Mouse (Mus musculus): ENCODE results near the gene Gm11032. TPM values are rescaled to one million over a fixed set of nuclear protein-coding genes. Genes with fewer than 3 reads are reported as not detected.
"Not testable (repeated sequence)": the region's sequence is repeated elsewhere in the genome, so short reads cannot be mapped to it uniquely, and the experiment has no call there.

The Gm11032 gene
- not detected in 2 replicates for polyA plus RNA-seq (2012; ENCODE audit: insufficient read depth, insufficient read length, missing spikeins)

DNA sequence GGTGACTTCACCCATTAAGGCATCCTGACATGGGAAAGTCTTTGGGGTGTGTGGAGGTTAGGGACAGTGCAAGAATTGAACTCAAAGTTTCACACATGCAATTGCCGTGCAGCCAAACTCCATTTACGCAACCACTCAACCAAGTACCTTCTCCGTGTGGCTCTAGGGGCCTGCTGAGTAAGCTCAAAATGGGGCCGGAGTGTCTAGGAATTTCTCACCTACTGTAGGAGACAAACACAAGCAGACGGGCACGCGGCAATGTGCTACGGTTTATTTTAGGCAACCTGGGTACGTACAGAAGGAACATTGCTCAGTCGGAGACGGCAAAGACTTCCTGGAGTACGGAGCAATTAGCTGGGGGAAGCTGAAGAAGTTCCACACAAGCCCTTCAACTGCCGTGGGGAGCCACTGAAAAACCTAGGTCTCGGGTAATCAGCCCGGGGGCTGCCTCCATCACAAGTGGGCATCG, at the start of gene Gm11032:
Gene Gm11032 (plus strand): TSS at position 51 of the 469 bp plus-strand sequence.
- H3K27ac ChIP-seq (replicated peaks; ENCODE audit: low read depth, low read length): no peak within 1 kb of the TSS
- H3K4me3 ChIP-seq (ENCODE audit: insufficient read depth, low read depth, low read length): no peak within 1 kb of the TSS
- no peaks in the 10 kb centered on the region for H3K4me1 ChIP-seq (ENCODE audit: control insufficient read depth, insufficient read depth, insufficient read length, low read length)

DNA sequence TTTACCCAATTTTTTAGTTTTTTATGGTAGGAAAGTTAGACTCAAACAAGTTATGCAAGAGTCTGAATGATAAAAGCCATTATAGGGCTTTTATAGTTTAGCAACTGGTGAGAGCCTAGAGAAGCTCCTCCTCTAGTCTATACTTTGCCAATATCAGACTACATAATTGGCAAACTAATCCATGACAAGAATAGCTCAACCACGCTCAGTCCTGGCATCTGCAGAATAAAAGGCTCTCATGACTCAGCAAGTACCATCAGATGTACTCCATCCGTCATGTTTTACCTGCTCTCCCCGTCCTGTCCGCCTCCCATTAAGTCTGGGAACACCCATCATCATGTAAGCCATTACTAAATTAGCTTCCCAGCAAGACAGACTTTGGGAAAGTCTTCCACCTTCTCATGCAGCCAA, 48.4 kb upstream of the Gm11032 start:
- no peak overlapping the region for H3K4me3 ChIP-seq (ENCODE audit: insufficient read depth, low read depth, low read length)
- H3K27ac ChIP-seq (replicated peaks; ENCODE audit: low read depth, low read length): no peak overlapping the region
- H3K4me1 ChIP-seq (ENCODE audit: control insufficient read depth, insufficient read depth, insufficient read length, low read length): peaks cover 10% of the 10 kb centered on the region

DNA sequence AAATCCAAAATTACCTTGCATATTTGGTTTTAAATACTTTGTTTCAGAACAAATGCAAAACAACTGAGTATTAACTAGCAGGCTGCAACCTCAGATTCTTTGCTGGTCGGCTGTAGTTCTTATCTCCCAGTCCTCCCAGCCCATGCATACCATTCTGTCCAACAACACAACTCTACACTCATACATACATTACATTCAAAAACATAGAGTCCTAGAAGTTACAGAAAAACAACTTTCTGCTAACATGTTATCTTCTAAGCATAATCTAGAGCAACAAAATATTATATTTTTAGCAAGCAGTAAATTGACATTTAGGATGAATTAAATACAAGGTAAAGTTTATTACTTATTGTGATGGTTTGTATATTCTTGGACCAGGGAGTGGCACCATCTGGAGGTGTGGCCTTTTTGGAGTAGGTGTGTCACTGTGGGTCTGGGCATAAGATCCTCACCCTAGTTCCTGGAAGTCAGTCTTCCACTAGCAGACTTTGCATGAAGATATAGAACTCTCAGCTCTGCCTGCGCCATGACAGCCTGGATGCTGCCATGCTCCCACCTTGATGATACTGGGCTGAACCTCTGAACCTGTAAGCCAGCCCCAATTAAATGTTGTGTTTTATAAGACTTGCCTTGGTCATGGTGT, 43.7 kb upstream of the Gm11032 start:
- H3K27ac ChIP-seq (replicated peaks; ENCODE audit: low read depth, low read length); H3K4me3 ChIP-seq (ENCODE audit: insufficient read depth, low read depth, low read length): not testable (repeated sequence)
- H3K4me1 ChIP-seq (ENCODE audit: control insufficient read depth, insufficient read depth, insufficient read length, low read length): peaks cover 10% of the 10 kb centered on the region; the same call in 1 of the 2 replicates

DNA sequence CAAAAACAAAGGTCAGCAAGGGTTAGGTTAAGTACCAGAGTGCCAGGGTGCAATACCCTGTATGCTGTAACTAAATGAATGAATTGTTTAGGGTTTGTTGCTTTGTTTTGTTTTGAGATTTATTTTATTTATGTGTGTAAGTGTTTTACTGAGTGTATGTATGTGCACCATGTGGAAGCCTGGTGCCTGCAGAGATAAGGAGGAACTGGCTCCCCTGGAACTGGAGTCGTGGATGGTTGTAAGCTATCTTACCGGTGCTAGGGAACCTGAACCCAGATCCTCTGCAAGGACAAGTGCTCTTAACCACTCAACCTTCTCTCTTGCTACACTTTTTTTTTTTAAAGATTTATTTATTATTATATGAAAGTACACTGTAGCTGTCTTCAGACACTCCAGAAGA, 42.8 kb upstream of the Gm11032 start:
- Histone ChIP-seq H3K4me1 (ENCODE audit: control insufficient read depth, insufficient read depth, insufficient read length, low read length) (peaks cover 7% of the 10 kb centered on the region; the same call in 1 of the 2 replicates), H3K27ac (replicated peaks; ENCODE audit: low read depth, low read length) (no peak overlapping the region), H3K4me3 (ENCODE audit: insufficient read depth, low read depth, low read length) (no peak overlapping the region)

DNA sequence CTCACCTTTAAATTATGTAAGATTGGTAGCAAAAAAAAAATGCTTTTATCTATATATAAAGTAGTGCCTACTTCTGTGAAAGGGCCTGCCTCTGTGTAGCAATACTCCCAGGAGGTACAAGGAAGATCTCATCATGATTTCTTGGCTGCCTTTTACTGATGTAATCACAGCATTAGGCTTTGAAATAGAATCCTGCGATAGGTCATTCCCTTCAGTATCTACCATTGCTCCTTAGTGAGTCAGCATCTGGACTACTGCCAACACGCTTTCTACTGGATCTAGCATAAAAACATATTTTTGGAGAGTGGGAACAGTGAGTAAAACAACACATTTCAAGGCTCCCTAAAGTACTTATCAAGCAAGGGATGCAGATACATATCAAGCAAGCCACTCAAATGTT, 41.2 kb upstream of the Gm11032 start:
- H3K4me3 ChIP-seq (ENCODE audit: insufficient read depth, low read depth, low read length): no peak overlapping the region
- H3K4me1 ChIP-seq (ENCODE audit: control insufficient read depth, insufficient read depth, insufficient read length, low read length): peaks cover 7% of the 10 kb centered on the region; the same call in 1 of the 2 replicates
- H3K27ac ChIP-seq (replicated peaks; ENCODE audit: low read depth, low read length): no peak overlapping the region

DNA sequence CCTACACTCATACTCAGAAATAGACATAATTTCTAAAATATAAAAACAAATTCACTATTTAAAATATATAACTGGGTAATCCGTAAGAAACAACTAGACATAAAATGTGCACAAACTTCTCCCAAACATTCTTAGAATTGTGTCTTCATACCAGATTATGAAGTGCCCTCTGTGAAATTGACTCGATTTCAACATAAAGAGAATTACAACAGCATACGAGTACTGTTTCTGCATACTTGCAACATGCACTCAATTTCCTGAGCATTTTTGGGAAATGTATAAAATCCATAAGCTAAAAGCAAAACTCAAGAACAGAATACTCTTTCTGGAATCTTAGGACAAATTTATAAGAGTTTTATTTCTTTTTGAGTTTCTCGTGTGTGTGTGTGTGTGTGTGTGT, 28.1 kb upstream of the Gm11032 start:
- Histone ChIP-seq H3K4me1 (ENCODE audit: control insufficient read depth, insufficient read depth, insufficient read length, low read length) (peaks cover 11% of the 10 kb centered on the region), H3K4me3 (ENCODE audit: insufficient read depth, low read depth, low read length) (peak overlapping the region; percentile 14; the same call in 1 of the 2 replicates), H3K27ac (replicated peaks; ENCODE audit: low read depth, low read length) (no peak overlapping the region; the same call in 1 of the 2 replicates)

- peak overlapping the region; percentile 50; the same call in 1 of the 2 replicates for H3K4me3 ChIP-seq (ENCODE audit: insufficient read depth, low read depth, low read length)
- peaks cover 11% of the 10 kb centered on the region for H3K4me1 ChIP-seq (ENCODE audit: control insufficient read depth, insufficient read depth, insufficient read length, low read length)
- peak overlapping the region; percentile 34 for H3K27ac ChIP-seq (replicated peaks; ENCODE audit: low read depth, low read length)
These were observed 26.4 kb upstream of the Gm11032 start for GRCm38 (mm10) chr11:4593491-4593848.

- peak overlapping the region; percentile 80 for H3K27ac ChIP-seq (replicated peaks; ENCODE audit: low read depth, low read length)
- H3K4me1 ChIP-seq (ENCODE audit: control insufficient read depth, insufficient read depth, insufficient read length, low read length): peaks cover 11% of the 10 kb centered on the region
- H3K4me3 ChIP-seq (ENCODE audit: insufficient read depth, low read depth, low read length): peak overlapping the region; percentile 98
These were observed 25.8 kb upstream of the Gm11032 start for GRCm38 (mm10) chr11:4593849-4594607.

DNA sequence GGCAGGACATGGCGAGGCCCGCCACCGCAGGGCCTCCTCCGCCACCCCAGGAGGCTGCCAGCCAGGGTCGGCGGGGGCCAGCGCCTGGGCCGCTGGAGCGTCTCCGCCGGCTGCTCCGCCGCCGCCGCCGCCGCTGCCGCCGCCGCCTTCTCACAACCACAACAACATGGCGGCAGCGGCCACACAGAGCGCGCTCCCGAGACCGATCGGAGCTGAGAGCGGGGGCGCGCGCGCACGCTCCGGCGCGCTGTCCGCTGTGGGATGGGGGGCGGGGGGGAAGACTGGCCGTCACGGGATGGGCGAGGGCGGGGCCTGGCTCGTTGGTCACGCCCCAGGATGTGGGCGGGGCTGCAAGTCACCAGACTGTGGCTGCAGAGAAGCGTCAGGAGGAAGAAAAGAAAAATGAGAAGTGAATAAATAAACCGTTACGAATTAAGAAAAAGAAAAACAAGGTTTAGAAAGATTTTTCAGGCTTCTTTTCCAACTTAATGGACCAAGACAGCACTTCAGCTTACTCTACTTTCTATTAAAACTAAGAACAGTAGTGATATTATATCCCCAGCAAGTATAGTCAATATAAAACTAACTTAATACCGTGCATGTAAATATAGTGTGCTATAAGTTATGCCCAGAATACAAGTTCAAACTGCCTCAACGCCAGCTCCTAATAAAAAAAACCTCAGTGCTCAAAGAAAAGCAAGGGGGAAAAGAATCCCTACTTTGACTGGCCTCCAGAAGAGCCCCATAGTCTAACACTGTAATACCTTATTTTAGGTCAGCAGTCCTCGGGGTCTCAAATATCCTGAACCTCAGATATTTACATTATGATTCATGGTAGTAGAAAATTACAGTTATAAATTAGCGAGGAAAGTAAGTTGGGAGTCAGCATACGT, 25.0 kb upstream of the Gm11032 start, which contains the start of gene Mtmr3:
Gene Mtmr3 (minus strand): TSS at position 256 of the 893 bp plus-strand sequence.
- peak within 1 kb of the TSS; percentile 80 for H3K27ac ChIP-seq (replicated peaks; ENCODE audit: low read depth, low read length)
- H3K4me1 ChIP-seq (ENCODE audit: control insufficient read depth, insufficient read depth, insufficient read length, low read length): peaks cover 11% of the 10 kb centered on the region
- peak within 1 kb of the TSS; percentile 98 for H3K4me3 ChIP-seq (ENCODE audit: insufficient read depth, low read depth, low read length)

GRCm38 (mm10) chr11:4598411-4598810, 21.5 kb upstream of the Gm11032 start:
- no peaks in the 10 kb centered on the region for H3K4me1 ChIP-seq (ENCODE audit: control insufficient read depth, insufficient read depth, insufficient read length, low read length)
- H3K4me3 ChIP-seq (ENCODE audit: insufficient read depth, low read depth, low read length): no peak overlapping the region
- 0 out of 2 replicates have a peak overlapping the region, but pooled peaks have one; percentile 53 for H3K27ac ChIP-seq (replicated peaks; ENCODE audit: low read depth, low read length)

GRCm38 (mm10) chr11:4599916-4600315, 20.0 kb upstream of the Gm11032 start:
- Histone ChIP-seq H3K27ac (replicated peaks; ENCODE audit: low read depth, low read length) (no peak overlapping the region), H3K4me1 (ENCODE audit: control insufficient read depth, insufficient read depth, insufficient read length, low read length) (no peaks in the 10 kb centered on the region), H3K4me3 (ENCODE audit: insufficient read depth, low read depth, low read length) (no peak overlapping the region)

- no peak overlapping the region for H3K4me3 ChIP-seq (ENCODE audit: insufficient read depth, low read depth, low read length)
- no peak overlapping the region for H3K27ac ChIP-seq (replicated peaks; ENCODE audit: low read depth, low read length)
- no peaks in the 10 kb centered on the region for H3K4me1 ChIP-seq (ENCODE audit: control insufficient read depth, insufficient read depth, insufficient read length, low read length)
These were observed 18.0 kb upstream of the Gm11032 start for GRCm38 (mm10) chr11:4601890-4602289.

DNA sequence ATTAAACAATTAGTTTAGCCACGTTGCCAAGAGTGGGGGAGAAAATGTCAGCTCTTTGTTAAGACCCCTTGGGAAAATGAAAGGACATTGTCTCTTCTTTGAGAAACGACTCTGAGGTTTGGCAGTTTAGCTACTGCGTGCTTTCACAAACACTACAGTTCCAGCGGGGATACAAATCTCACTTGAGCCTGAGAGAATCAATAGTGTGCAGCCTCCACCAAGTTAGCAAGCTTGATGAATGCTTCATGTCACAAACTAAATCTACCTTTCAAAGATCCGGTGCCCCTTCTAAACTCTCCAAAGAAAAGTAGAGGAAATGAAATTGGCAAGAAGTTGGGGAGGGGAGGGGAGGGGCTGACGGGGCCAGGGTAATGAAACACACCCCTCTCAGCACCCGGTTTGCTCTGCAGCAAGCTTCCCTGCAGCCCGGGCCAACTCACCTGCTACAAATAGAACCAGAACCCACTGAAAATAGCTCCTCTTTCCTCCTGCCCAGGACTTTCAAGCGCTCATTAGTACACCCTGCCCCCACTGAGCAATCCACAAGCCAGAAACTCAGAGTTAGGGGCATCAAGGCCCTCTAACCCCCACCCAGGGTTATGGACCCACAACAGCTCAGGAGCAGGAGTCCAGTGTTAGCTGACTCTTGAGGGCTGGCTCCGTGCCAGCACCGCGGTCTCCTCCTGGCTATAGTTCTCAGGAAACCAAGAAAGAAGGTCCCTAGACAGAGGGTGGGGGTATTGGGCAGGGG, 17.0 kb upstream of the Gm11032 start:
- Histone ChIP-seq H3K4me3 (ENCODE audit: insufficient read depth, low read depth, low read length) (no peak overlapping the region), H3K4me1 (ENCODE audit: control insufficient read depth, insufficient read depth, insufficient read length, low read length) (no peaks in the 10 kb centered on the region), H3K27ac (replicated peaks; ENCODE audit: low read depth, low read length) (no peak overlapping the region)

DNA sequence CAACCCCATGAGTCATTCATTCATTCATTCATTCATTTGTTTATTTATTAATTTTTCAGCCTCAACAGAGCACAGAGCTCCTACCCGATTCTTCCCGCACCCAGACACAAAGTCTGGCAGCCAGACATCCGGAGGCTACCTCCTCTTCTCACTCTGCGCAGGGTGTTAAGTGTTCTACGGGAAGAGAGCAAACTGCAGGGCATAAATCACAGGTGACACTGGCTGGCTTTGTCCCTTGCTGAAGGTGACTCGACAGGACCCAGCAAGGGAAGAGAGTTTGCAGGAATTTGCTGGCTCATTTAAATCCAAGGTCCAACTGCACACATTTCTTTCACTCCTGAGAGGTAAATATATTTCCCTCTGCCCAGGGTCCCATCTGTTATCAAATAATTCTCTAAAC, 15.4 kb upstream of the Gm11032 start:
- H3K27ac ChIP-seq (replicated peaks; ENCODE audit: low read depth, low read length): no peak overlapping the region
- no peaks in the 10 kb centered on the region for H3K4me1 ChIP-seq (ENCODE audit: control insufficient read depth, insufficient read depth, insufficient read length, low read length)
- H3K4me3 ChIP-seq (ENCODE audit: insufficient read depth, low read depth, low read length): no peak overlapping the region

All from brown adipose tissue, adult 24 weeks (tissue).